Mouse (Mus musculus) neural tube, embryonic 11.5 days (tissue): ENCODE measurements at regions not wholly inside any gene's neighbourhood (a gene's known extent, or its start where the extent isn't known, plus 50 kb on each side); places are given as distances from the start of the nearest gene placed in this dataset.

Source experiments
- ATAC-seq: fragments of 200-750 bp; cut with Nextera tagmentation; 2 replicates; pipeline ENCODE4 v1.8.0; 2017; ENCODE audit warnings: moderate number of reproducible peaks, mild to moderate bottlenecking, moderate TSS enrichment, moderate library complexity; ENCODE audit not compliant: insufficient read depth, low FRiP score, low TSS enrichment
- DNase-seq: peaks from one replicate; pipeline ENCODE4 v3.0.0-alpha.2; 2015; ENCODE audit warnings: low spot score
- H3K27ac ChIP-seq: fragments of 300-500 bp; sonication (generic); 2 replicates; pipeline ENCODE4 v1.5.1; 2014; ENCODE audit warnings: low read depth, mild to moderate bottlenecking, low read length
- H3K27me3 ChIP-seq: fragments of 300-500 bp; sonication (generic); 2 replicates; pipeline ENCODE4 v1.6.1; 2014; ENCODE audit warnings: mild to moderate bottlenecking, low read length, mixed read lengths; ENCODE audit not compliant: control insufficient read depth, insufficient read depth
- H3K36me3 ChIP-seq: fragments of 300-500 bp; sonication (generic); 2 replicates; pipeline ENCODE4 v1.6.1; 2014; ENCODE audit warnings: mild to moderate bottlenecking, low read length, moderate library complexity, mixed read lengths; ENCODE audit not compliant: control insufficient read depth, insufficient read depth
- H3K4me1 ChIP-seq: fragments of 300-500 bp; sonication (generic); 2 replicates; pipeline ENCODE4 v1.6.1; 2014; ENCODE audit warnings: low read length, mixed read lengths; ENCODE audit not compliant: control insufficient read depth, insufficient read depth
- H3K4me2 ChIP-seq: fragments of 300-500 bp; sonication (generic); 2 replicates; pipeline ENCODE4 v1.6.1; 2014; ENCODE audit warnings: low read depth, mild to moderate bottlenecking, moderate library complexity
- H3K4me3 ChIP-seq: fragments of 300-500 bp; sonication (generic); 2 replicates; pipeline ENCODE4 v1.5.1; 2014; ENCODE audit warnings: low read depth, low read length
- H3K9ac ChIP-seq: fragments of 300-500 bp; sonication (generic); 2 replicates; pipeline ENCODE4 v1.6.1; 2014; ENCODE audit warnings: mild to moderate bottlenecking, low read length
- H3K9me3 ChIP-seq: fragments of 300-500 bp; sonication (generic); 2 replicates; pipeline ENCODE4 v1.6.1; 2016; ENCODE audit warnings: low read length; ENCODE audit not compliant: control insufficient read depth
- WGBS: fragments of 180-500 bp; shearing (Covaris S2); extraction: QIAGEN DNeasy Blood & Tissue Kit; methylation state at CpG from one replicate; pipeline ENCODE4 v1.1.7; 2014; 5-methylcytosine and 5-hydroxymethylcytosine counted together

DNA sequence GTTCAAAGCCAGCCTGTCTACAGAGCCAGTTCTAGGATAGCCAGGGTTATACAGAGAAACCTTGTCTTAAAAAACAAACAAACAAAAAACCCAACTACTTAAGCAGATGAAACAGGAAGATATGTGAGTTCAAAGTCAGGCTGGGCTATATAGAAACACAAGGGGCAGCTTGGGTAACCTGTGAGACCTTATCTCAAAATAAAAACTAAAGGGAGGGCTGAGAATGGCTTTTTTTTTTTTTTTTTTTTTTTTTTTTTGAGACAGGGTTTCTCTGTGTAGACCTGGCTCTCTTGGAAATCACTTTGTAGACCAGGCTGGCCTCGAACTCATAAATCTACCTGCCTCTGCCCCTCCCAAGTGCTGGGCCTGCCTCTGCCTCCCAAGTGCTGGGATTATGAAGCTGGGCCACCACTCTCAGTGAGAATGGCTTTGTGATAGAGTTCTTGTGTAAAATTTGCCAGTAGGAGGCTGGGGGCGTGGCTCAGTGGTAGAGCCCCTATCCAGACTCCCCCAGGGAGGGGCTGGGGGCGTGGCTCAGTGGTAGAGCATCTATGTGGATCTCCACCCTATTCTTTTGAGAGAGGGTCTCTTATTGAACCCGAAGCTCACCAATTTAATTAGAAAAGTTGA, 59.0 kb upstream of the Cux1 start:
- 52% methylated on average over 4 of the region's 4 CpGs for WGBS
- Histone ChIP-seq H3K9ac (no peak overlapping the region), H3K36me3 (no peaks in the 10 kb centered on the region), H3K27me3 (peaks cover 5% of the 10 kb centered on the region; the same call in 1 of the 2 replicates), H3K27ac (no peak overlapping the region), H3K4me2 (no peak overlapping the region), H3K4me3 (no peak overlapping the region), H3K4me1 (no peaks in the 10 kb centered on the region), H3K9me3 (no peaks in the 10 kb centered on the region)
- ATAC-seq (no peak), DNase-seq (no peak)

DNA sequence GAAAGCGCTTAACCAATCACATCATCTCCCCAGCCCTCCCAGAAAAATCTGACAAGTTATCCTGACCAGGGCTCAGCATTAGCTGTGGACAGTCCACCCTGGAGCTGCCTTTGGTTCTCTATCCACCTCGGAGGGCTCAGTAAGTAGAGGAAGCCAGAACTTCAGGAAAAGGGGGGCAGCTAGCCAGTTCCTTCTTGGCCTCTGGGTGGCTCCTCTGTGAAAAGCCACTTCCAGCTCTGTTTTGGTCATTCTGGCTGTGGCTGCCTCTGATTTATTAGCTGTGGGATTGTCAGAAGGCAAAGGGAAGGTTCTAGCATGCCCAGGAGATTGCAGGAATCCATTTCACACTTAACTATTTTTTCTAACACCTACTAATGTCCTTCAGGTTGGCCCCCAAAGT, 59.6 kb upstream of the Cux1 start:
- Histone ChIP-seq H3K9me3 (no peaks in the 10 kb centered on the region), H3K27me3 (no peaks in the 10 kb centered on the region; the same call in 1 of the 2 replicates), H3K27ac (no peak overlapping the region), H3K4me1 (no peaks in the 10 kb centered on the region), H3K4me3 (no peak overlapping the region), H3K4me2 (no peak overlapping the region), H3K36me3 (no peaks in the 10 kb centered on the region), H3K9ac (no peak overlapping the region)
- DNase-seq (no peak), ATAC-seq (no peak)
- 80% methylated on average over 2 of the region's 2 CpGs for WGBS

DNA sequence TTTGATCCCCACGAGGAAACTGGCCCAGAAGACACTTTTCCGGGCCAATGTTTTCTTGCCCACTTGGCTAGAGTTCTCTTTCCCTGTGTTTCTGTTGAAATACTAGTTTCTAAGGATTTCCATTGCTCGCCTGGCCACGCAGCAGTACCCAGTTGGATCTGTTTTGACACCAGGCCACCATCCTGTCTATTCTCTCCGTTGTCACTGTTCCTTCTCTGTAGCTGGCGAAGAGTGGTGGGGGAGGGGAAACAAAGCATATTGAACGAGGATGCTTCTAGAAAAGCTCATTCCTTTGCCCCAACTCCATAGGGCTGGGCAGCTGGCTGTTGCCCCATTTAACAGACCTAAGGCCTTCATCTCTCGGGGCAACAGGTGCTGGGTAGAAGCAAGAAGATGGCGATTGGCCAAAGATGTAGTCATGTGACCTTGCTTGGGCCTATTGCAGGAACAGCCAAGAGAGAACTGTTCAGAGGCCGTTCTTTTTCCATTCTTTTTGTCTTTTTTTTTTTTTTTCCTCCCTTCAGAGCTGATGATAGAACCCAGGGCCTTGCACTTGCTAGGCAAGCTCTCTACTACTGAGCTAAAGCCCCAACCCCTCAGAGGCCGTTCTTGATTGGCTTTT, 60.5 kb upstream of the Cux1 start:
- H3K4me1 ChIP-seq = no peaks in the 10 kb centered on the region
- H3K27ac ChIP-seq = no peak overlapping the region
- WGBS = 82% methylated on average over 11 of the region's 11 CpGs
- no peaks in the 10 kb centered on the region for H3K9me3 ChIP-seq
- no peaks in the 10 kb centered on the region for H3K27me3 ChIP-seq
- ATAC-seq = no peak
- H3K36me3 ChIP-seq = no peaks in the 10 kb centered on the region
- no peak overlapping the region for H3K4me2 ChIP-seq
- no peak for DNase-seq
- no peak overlapping the region for H3K4me3 ChIP-seq
- H3K9ac ChIP-seq = no peak overlapping the region

DNA sequence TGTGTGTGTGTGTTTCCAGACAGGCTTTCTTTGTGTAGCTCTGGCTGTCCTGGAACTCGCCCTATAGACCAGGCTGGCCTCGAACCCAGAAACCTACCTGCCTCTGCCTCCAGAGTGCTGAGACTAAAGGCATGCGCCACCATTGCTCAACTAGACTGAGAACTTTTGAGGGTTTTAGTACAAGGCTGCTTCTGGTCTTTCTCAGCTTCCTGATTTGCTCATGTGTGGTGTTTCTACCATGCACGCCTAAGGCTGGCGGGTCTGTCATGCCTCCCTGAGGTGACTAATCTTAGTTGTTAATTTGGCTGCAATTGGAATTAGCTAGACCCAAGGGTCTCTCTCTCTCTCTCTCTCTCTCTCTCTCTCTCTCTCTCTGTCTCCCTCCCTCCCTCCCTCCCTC, 61.2 kb upstream of the Cux1 start:
- H3K9me3 ChIP-seq = no peaks in the 10 kb centered on the region
- H3K27ac ChIP-seq = no peak overlapping the region
- no peaks in the 10 kb centered on the region for H3K36me3 ChIP-seq
- no peaks in the 10 kb centered on the region for H3K27me3 ChIP-seq
- H3K9ac ChIP-seq = no peak overlapping the region
- WGBS = 93% methylated on average over 5 of the region's 5 CpGs
- ATAC-seq (no peak), DNase-seq (no peak)
- H3K4me3 ChIP-seq = no peak overlapping the region
- H3K4me1 ChIP-seq = no peaks in the 10 kb centered on the region
- no peak overlapping the region for H3K4me2 ChIP-seq

DNA sequence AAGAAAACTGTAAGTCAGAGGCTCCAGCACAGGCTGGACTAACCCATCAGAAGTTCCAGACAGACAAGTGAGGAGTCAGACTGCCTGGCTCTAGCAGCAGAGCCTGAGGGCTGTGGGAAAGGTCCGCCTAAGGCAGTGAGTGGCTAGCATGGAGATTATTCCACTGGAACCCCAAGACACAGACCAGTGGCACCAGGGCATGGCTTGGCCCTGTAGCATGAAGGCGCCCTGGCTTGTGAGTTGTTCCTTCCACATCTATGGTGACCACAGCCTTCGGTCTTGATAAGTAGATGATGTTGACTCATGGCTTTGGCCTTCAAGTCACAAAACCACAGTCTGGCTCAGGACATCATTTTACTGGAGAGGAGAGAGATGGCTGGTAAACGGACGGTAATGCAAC, 60.7 kb upstream of the Myl10 start:
- no peak overlapping the region for H3K4me2 ChIP-seq
- no peaks in the 10 kb centered on the region for H3K36me3 ChIP-seq
- no peaks in the 10 kb centered on the region for H3K27me3 ChIP-seq
- H3K9me3 ChIP-seq = no peaks in the 10 kb centered on the region
- no peak overlapping the region for H3K9ac ChIP-seq
- no peak overlapping the region for H3K4me3 ChIP-seq
- WGBS = 87% methylated on average over 5 of the region's 5 CpGs
- no peaks in the 10 kb centered on the region for H3K4me1 ChIP-seq
- DNase-seq (no peak), ATAC-seq (no peak)
- no peak overlapping the region for H3K27ac ChIP-seq

DNA sequence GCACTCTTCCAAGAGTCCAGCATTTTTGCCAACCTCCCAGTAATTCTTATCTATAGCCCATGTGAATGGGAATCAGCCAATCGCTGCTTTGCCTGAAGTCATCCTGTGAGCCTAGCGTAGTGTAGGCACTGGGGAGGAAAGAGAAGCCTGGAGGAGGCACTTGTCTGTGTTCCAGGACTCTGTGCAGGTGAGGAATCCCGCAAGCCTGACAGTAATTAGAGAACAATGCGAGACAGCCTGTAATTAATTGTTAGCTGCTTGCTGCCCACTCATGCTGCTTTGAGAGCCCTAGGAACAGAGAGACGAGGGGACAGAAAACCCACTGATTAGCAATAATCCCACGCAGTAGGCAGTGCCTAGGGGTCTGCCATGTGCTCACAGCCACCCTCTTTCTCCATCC, 59.0 kb upstream of the Myl10 start:
- no peak overlapping the region for H3K4me3 ChIP-seq
- H3K4me1 ChIP-seq = no peaks in the 10 kb centered on the region
- H3K4me2 ChIP-seq = no peak overlapping the region
- WGBS = 65% methylated on average over 6 of the region's 6 CpGs
- no peaks in the 10 kb centered on the region for H3K27me3 ChIP-seq
- no peaks in the 10 kb centered on the region for H3K9me3 ChIP-seq
- no peak overlapping the region for H3K27ac ChIP-seq
- no peaks in the 10 kb centered on the region for H3K36me3 ChIP-seq
- no peak for DNase-seq
- no peak for ATAC-seq
- H3K9ac ChIP-seq = no peak overlapping the region

DNA sequence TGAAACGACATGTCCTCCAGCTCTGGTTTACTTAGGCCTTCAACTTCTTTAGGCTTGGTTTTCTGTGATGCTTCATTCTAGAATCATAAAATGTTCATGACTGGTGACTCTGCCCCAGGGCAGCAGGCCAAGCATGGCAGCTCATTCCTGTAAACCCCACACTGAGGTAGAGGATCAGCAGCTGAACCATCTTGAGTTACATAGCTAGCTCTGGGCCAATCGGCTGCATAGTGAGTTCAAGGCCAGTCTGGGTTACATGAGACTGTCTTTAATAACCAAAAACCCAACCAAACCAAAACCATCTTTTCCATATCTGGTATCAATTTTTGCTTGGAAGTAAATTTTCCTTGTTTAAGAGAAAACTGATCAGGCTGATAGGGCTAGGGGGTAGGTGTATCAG, 57.8 kb upstream of the Myl10 start:
- DNase-seq = no peak
- Histone ChIP-seq H3K27ac (no peak overlapping the region), H3K4me2 (no peak overlapping the region), H3K9ac (no peak overlapping the region), H3K9me3 (no peaks in the 10 kb centered on the region), H3K36me3 (no peaks in the 10 kb centered on the region), H3K4me1 (no peaks in the 10 kb centered on the region), H3K4me3 (no peak overlapping the region), H3K27me3 (no peaks in the 10 kb centered on the region)
- WGBS = 88% methylated on average over 2 of the region's 2 CpGs
- ATAC-seq = no peak

DNA sequence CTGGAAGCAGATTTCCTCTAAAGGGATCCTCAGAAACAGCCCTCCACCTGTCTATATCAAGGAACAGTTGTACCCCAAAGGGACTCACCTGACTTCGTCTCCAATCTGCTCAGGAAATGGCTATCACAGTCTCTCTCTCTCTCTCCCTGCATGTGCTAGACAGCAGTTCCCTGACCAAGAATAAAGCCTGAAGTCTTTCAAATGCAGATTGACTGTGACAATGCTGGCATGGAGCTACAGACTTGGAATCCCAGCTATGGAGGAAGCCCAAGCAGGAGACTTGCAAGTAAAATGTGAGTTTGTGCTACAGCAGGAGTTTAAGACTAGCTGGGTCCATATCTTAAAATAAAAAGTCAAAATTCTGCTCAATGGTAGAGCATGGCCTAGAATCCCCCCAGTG, 56.5 kb upstream of the Myl10 start:
- no peaks in the 10 kb centered on the region for H3K4me1 ChIP-seq
- H3K27ac ChIP-seq = no peak overlapping the region
- WGBS = 66% methylated on average over 1 of the region's 1 CpGs
- ATAC-seq (no peak), DNase-seq (no peak)
- H3K4me3 ChIP-seq = no peak overlapping the region
- no peak overlapping the region for H3K4me2 ChIP-seq
- H3K36me3 ChIP-seq = no peaks in the 10 kb centered on the region
- H3K27me3 ChIP-seq = no peaks in the 10 kb centered on the region
- no peak overlapping the region for H3K9ac ChIP-seq
- H3K9me3 ChIP-seq = no peaks in the 10 kb centered on the region

DNA sequence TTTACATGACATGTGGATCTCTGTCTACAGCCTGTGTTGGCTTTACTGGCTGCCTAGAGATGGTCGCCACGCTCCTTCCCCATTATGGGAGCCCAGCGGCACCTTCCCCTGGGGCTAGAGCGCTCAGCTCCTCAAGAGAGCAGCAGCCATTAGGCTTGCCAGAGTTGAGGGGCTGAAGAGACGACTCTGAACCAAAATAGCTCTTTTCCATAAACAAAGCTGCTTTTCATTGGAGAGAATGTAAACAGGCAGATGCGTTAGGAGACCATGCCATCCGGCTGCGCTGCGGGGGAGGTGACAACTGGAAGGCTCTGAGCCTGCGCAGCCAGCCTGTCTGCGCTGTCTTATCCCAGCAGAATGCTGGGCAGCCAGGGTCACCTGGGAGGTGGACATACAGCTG, 55.1 kb upstream of the Myl10 start:
- ATAC-seq (no peak), DNase-seq (no peak)
- no peak overlapping the region for H3K27ac ChIP-seq
- no peak overlapping the region for H3K4me2 ChIP-seq
- no peaks in the 10 kb centered on the region for H3K36me3 ChIP-seq
- 75% methylated on average over 11 of the region's 11 CpGs for WGBS
- no peaks in the 10 kb centered on the region for H3K4me1 ChIP-seq
- H3K4me3 ChIP-seq = no peak overlapping the region
- no peaks in the 10 kb centered on the region for H3K9me3 ChIP-seq
- H3K9ac ChIP-seq = no peak overlapping the region
- no peaks in the 10 kb centered on the region for H3K27me3 ChIP-seq
